Mouse (Mus musculus): ENCODE measurements around the gene Ccnjl.
A peak's percentile ranks its signal among the peaks of the same experiment; 100 is the strongest.

DNA sequence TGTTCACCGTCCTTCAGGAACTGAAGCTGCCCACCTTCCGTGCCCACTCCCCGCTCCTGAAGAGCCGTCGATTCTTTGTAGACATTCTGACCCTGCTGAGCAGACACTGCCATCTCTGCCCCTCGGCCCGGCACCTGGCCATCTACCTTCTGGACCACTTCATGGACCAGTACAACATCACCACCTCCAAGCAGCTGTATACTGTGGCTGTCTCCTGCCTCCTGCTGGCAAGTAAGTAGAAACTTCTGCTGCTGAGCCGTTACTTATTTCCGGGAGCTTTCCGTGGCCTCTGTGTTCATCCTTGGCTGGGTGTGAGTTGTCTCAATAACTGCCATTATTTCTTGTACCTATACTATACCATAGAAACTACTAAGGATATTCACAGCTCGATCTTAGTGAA lies 28.0 kb downstream of the Ccnjl start:
- TF ChIP-seq CTCF (IDR thresholded peaks at IDR 0.05) (peak; percentile 51), EP300 (IDR thresholded peaks at IDR 0.05; ENCODE audit: insufficient read depth, low read depth, low read length) (no peak)
